Mouse (Mus musculus): Measurements from ENCODE around the gene Apobec4.
"Not testable (repeated sequence)": the region's sequence is repeated elsewhere in the genome, so short reads cannot be mapped to it uniquely, and the experiment has no call there.

The Apobec4 gene

DNA sequence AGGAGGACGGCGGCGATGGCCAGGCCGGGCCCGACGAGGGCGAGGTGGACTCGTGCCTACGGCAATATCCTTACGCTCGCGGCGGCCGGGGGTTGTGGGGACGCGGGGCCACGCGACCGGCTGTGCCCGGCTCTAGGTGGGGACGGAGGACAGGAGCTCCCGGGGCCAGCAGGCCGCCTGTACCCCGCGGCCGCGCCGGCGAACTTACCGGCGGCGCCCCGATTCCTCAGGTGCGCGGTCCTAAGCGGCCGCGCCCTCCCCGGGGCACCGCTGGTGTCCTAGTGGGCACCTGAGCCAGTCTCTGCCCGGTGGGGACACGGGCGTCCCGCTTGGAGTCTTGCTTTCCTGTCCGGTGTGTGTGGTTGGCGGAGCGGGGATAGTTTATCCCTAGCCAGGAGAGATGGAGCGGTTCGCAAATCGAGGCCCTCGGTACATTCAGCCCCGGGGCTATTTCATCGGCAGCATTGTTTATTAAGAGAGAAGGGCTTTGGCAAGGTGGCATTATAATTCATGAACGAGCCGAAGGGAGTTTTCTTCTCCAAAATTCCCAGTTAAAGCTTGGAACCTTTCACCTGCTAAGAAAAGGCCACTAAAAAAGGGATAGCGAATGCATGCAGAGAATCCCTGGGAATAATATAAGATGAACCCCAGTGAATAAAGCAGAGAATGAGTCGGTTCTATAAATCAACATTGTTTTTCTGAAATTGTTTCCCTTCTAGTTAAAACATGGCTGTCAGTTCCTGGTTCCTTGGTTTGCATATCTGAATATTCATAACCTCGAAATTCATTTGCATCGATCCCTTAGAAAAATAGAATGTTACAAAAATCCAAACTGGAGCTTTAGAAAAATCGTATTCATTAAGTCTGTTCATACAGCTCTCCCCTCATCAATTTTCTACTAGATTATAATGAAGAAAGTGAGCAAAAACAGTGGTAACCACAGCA, 16.7 kb downstream of the Apobec4 start:
- DNase-seq: peak; percentile 59

- DNase-seq: peak; percentile 94
Measured at GRCm38 (mm10) chr1:152767749-152768488, 17.6 kb downstream of the Apobec4 start.

GRCm38 (mm10) chr1:152771016-152771415, 20.7 kb downstream of the Apobec4 start:
- no peak for DNase-seq

- DNase-seq: not testable (repeated sequence)
Measured at GRCm38 (mm10) chr1:152774601-152775000, 24.2 kb downstream of the Apobec4 start.

DNA sequence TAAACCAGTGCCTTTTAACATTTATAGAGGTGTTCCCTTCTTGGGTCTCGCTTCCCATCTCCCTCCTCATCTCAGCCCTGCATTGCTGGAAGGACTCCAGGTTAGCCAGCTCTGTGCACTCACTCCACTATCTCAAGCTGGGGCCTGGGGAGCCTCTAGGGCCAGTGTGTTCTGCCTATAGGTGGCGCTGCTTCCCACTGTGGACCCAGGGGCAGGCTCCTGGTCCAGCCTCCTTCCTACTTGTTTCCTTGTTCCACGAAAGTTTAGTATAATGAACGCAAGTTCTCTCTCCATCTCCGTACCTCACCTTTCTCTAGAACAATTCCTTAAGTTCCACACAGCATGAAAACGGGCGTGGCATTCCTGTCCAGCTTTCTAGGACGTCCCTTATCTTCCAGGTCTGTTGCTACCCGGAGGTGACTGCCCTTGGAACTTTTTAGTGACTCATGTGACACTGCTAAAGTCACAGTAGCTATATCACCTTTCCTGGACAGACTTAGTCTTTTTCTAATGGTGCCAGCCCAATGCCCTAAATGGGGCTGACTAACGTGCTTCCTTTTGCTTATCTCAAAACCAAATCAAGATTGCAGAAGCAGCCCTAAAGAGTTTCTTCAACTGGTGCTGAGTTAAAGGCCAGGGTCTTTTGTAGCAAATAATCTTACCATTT, 28.9 kb downstream of the Apobec4 start:
- DNase-seq: peak; percentile 34

GRCm38 (mm10) chr1:152784620-152785019, 34.3 kb downstream of the Apobec4 start:
- no peak for DNase-seq

DNA sequence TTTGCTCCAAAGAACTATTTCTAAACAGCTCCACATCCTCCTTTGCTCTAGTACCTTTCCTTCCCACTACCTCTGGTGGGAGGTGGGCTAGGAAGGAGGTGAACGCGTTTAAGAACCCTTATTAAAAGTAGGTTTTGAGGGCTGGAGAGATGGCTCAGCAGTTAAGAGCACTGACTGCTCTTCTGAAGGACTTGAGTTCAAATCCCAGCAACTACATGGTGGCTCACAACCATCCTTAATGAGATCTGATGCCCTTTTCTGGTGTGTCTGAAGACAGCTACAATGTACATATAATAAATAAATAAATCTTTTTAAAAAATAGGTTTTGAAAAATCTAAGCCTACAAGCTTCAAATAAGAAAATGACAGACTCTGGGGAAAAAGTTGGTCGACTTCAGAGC, 35.1 kb downstream of the Apobec4 start:
- not testable (repeated sequence) for DNase-seq

DNA sequence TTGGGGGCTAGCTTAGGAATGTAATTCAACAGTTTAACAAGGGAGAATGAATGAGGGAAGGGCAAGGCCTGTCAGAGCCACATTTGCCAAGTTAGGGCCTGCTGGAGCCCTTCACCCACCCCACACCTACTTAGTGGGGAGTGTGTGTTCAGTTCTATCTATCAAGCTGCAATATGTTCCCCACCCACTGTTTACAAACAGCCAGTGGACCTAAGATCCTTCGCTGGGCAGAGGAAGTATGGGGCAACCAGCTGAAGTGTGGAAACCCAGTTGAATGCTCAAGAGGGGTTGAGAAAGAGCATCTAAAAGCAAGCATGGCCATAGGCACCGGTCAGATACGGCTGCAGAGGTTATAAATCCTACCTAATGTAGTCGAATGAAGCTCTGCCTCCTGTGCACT, 36.6 kb downstream of the Apobec4 start:
- DNase-seq: no peak

DNA sequence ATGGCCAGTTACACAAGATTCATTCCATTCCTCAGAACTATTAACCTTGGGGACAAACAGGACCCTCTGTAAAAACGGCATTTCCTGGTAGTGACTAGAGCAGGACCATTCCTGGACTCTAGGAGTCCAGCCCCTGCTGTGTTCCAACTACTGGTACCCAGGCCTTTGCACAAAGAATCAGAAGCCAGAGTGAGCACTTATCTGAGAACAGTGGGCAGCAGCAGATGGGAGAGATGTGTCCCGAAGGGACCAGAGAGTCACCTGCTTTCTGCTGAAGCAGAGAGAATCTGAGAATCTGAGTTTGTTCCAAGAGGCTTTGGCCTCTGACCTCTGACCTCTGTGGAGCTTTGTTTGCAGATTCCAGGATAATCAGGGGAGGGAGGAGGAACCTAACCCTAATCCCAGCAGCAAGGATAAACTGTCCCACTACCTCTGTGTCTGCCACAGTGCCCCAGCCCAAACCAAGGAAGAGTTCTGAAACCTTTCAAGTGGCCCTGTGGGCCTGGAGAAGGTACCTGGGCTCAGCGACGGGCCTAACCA, 37.8 kb downstream of the Apobec4 start:
- no peak for DNase-seq

GRCm38 (mm10) chr1:152790254-152790653, 39.9 kb downstream of the Apobec4 start:
- peak; percentile 11 for DNase-seq

DNA sequence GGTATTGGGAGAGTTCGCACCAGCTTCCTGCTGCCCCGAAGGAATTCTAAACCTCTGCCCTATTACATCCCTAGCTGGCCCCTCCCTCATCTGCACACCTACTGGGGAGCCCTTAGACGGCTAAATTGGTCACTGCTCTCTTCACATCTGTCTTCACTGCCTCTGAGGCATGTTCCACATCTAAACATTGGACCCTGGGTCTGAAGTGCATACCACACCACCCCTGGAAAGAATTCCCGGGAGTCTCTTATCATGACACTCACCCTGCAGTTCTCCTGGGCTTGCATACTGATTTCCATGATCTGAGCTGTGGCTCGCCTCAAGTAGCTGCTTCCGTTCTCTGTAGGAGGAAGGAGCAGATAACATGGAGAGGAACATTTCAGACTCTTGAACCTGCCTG, 40.5 kb downstream of the Apobec4 start:
- DNase-seq: no peak

- DNase-seq: no peak
Measured at GRCm38 (mm10) chr1:152791269-152791668, 40.9 kb downstream of the Apobec4 start.

GRCm38 (mm10) chr1:152792736-152793494, 42.6 kb downstream of the Apobec4 start:
- peak; percentile 20 for DNase-seq

DNA sequence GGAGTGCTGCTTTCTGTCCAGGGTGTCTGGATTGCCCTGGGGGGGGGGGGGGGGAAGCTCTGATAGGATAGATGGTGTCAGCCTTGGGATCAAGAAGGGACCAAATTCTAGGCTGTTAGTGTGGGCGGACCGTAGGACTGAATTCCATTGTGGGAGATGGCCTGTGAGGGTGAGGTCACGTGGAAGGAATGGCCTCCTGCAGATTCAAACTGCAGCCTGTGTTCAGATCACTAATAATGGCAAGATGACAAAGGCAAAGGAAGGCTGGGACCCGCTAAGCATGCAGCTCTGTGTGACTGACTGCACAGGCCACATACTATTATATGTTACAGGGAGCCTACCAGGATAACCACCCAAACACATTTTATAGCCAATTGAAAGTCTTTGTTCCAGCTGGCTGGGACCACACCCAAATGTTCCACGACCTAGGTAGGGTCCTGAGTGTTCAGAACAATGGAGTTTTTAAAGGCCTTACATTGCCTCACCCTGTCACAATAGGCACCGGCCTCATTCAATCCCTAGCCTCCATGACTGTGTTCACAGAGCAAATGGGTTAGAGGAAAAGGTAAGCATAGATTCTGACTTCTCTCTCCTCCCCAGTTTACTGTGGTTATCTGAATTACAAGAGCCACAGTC, 43.3 kb downstream of the Apobec4 start:
- DNase-seq: no peak

GRCm38 (mm10) chr1:152795688-152796255, 45.4 kb downstream of the Apobec4 start:
- DNase-seq: no peak

- no peak for DNase-seq
Measured at GRCm38 (mm10) chr1:152796683-152797263, 46.4 kb downstream of the Apobec4 start.

DNA sequence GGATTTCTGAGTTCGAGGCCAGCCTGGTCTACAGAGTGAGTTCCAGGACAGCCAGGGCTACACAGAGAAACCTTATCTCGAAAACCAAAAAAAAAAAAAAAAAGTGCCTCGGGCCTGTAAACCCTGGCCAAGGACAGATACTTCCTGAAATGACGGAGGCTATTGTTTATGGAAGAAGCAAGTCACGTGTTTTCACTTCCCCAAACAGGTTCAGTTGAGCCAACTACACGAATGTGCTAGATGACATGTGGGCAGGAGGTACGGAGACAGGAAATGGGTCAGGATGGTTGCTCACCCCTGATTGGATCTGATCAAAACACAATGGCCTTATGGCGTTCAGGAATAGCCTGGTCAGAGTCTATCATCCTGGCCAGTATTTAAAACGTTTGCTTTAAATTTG, 47.8 kb downstream of the Apobec4 start:
- DNase-seq: no peak

- DNase-seq: no peak
Measured at GRCm38 (mm10) chr1:152799897-152800296, 49.5 kb downstream of the Apobec4 start, which contains the start of gene Ncf2. Gene Ncf2, plus strand, starts transcription at chr1:152800194.

GRCm38 (mm10) chr1:152800633-152801176, 50.4 kb downstream of the Apobec4 start:
- DNase-seq: no peak

DNA sequence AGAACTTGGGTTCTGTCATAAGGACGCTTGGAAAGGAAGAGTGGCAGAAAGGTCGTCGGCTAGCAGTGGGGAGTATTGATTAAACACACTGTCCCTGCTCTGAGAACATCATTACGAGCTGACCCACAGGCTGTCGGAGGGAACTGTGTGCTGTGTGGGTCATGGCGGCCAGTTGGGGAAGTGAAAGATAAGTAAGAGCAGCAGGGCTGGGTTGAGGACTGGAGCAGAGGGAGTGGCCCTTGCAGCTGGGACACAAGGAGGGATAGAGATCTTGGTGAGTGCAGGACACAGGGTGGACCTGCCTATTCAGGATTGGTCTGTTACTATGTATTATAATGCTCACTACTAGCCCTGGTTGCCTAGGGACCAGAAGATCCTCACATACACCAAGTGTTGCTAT, 54.6 kb downstream of the Apobec4 start:
- no peak for DNase-seq

All from cerebellum, adult 9-10 months (tissue).